Mouse (Mus musculus) spleen, postnatal 10 days (tissue): ENCODE measurements around the gene Tcp11l2.

Experiments used
- DNase-seq, 2 experiments: peaks; one replicate each; pipeline ENCODE4 v3.0.0; 2021 to 2022; ENCODE audit warnings: low spot score in 2 of 2

Tcp11l2 gene

GRCm38 (mm10) chr10:84654731-84655130, 78.3 kb downstream of the Tcp11l2 start:
- no peak for DNase-seq

DNA sequence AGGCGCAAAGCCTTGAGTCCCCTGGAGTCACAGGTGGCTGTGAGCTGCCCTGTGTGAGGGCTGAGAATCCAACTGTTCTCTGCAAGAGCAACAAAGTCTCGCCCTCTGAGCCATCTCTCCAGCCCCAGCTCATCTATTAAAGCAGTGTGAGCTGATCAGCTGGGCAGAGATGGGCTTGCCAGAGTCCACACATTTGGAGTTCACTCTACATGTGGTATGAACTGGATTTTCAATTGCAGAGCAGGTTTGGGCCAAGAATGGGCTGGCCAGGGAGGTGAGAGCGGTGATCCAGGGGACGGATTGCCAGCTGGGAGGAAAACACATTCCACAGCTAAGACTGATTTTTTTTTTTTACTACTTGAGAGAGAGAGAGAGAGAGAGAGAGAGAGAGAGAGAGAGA, 80.2 kb downstream of the Tcp11l2 start:
- no peak for DNase-seq

GRCm38 (mm10) chr10:84657437-84658087, 81.1 kb downstream of the Tcp11l2 start:
- no peak for DNase-seq

GRCm38 (mm10) chr10:84658088-84658848, 81.8 kb downstream of the Tcp11l2 start:
- DNase-seq: no peak

GRCm38 (mm10) chr10:84659281-84659680, 82.9 kb downstream of the Tcp11l2 start:
- DNase-seq: no peak

GRCm38 (mm10) chr10:84662138-84662537, 85.7 kb downstream of the Tcp11l2 start:
- no peak for DNase-seq
